Mouse (Mus musculus): ENCODE results near the gene Gpbp1.

The Gpbp1 gene

GRCm38 (mm10) chr13:111489802-111490723, at the start of gene Gpbp1:
TSS of gene Gpbp1 (minus strand) at chr13:111490111.
- peak; percentile 98 to 99 for DNase-seq (ENCODE audit: low spot score in 2 of 2)

DNA sequence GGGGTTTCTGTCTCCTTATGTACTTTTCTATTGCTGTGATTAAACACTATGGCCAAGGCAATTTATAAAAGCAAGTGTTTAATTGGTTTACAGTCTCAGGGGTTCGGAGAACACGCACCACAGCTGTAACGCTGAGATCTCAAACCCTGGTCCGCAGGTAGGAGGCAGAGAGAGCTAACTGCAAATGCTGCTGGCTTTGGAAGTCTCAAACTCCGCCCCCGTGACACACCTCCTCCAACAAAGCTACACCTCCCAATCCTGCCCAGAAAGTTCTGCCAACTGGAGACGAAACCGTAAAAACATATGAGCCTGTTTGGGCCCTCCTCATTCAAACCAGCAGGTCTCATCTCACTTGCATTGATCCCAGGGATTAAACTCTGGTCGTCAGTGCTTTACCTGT, 47.8 kb upstream of the Gpbp1 start:
- DNase-seq (ENCODE audit: low spot score in 2 of 2) = no peak

DNA sequence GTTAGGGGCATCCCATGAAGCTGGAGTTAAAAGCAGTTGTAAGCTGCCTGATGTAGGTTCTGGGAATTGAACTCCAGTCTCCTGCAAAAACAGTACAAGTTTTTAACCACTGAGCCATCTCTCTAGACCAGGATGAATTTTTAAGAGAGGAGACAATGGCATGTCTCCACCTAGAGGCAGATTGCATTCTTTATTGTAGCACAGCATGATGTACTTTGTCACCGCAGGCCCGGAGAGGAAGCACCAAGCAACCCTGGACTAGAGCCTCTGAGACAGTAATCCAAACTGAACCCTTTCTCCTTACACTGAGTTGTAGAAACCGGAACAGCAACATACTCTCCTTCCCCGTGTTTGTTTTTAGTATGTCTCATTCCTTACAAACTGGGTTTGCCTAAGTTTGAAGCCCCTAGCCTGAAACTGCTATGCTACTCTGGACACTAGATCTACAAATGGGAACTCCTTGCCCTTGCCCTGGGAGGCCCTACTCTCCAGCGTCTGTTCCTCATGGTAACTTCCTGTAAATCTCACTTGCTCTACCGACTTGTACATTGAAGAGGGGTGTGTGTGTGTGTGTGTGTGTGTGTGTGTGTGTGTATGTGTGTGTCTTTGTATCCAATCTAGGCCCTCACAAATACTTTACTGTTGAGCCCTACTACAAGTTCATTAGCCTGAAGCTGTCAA, 46.4 kb upstream of the Gpbp1 start:
- no peak for DNase-seq (ENCODE audit: low spot score in 2 of 2)

DNA sequence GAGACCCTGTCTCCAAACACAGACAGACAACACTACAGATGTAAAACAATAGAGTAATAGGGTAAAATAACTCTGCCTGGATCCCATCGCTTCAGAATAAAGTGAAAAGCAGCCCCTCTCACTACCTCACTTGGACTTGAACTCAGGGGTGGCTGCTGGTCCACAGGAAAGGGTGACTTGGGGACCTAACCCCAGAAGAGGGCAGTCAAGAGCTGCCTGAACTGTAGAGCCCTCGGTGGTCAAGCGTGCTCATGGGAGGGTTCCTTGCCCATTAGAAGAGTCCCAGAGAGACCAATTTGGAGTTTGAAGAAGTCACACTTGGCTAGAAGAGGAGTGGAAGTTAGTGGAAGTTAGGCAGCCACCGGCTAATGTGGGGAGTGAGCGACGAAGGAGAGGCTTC, 44.2 kb upstream of the Gpbp1 start:
- DNase-seq (ENCODE audit: low spot score in 2 of 2) = peak in 1 of 2 experiments; percentile 2

GRCm38 (mm10) chr13:111532178-111532948, 42.5 kb upstream of the Gpbp1 start:
- no peak for DNase-seq (ENCODE audit: low spot score in 2 of 2)

- no peak for DNase-seq (ENCODE audit: low spot score in 2 of 2)
Observed at GRCm38 (mm10) chr13:111531701-111532100, 41.8 kb upstream of the Gpbp1 start.

GRCm38 (mm10) chr13:111524277-111524676, 34.4 kb upstream of the Gpbp1 start:
- no peak for DNase-seq (ENCODE audit: low spot score in 2 of 2)

- DNase-seq (ENCODE audit: low spot score in 2 of 2) = no peak
Observed at GRCm38 (mm10) chr13:111522336-111522735, 32.4 kb upstream of the Gpbp1 start.

DNA sequence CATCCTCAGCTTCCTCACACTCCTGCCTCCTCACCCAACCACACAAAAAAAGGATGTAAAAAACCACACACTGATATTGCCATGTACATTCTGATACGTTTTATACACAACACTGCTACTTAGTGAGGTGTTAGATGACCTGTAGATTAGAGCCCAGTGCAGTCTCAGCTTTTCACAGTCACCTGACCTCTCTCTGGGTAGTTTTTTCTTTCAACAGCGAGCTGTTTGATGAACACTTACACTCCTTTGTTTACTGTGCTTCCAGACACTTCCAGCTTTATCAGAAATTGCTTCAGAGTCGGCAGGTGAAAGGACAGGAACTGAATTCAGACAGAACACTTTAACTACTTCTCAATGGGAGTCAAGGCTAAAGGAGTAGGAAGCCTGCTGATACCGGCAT, 30.5 kb upstream of the Gpbp1 start:
- no peak for DNase-seq (ENCODE audit: low spot score in 2 of 2)

GRCm38 (mm10) chr13:111518332-111518731, 28.4 kb upstream of the Gpbp1 start:
- DNase-seq (ENCODE audit: low spot score in 2 of 2) = no peak

DNA sequence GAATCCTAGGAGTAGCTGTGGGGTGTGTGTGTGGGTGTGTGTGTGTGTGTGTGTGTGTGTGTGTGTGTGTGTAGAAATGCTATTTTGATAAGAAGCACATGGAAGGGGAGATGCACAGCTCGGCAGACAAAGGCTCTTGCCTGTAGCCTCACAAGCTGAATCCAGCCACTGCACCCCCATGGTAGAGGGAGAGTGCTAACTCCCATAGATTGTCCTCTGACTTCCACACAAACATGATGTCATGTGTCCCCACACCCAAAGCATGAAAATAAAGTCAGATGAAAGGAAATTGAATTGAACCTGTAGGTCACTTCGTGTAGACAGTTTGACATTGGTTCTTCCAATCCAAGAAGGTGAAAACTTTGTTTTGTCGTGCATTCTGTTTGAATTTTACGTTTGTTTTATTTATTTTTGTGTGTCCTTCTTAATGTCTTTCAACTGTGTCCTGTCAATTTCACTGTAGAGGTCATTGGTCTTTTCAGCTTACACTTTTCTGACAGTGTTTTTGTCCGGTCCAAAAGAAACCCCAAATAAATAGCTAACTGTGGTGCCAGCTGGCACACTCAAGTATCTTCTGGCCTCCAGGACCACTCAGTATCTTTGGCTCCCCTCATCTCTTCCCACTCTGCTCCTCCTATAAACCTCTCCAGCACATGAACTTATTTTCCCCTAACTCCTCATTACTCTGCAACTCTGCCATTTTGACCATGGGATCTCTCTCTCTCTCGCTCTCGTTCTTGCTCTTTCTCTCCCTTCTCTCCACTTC, 26.7 kb upstream of the Gpbp1 start:
- DNase-seq (ENCODE audit: low spot score in 2 of 2) = no peak

GRCm38 (mm10) chr13:111509385-111509784, 19.5 kb upstream of the Gpbp1 start:
- DNase-seq (ENCODE audit: low spot score in 2 of 2) = no peak

GRCm38 (mm10) chr13:111508645-111509044, 18.7 kb upstream of the Gpbp1 start:
- DNase-seq (ENCODE audit: low spot score in 2 of 2) = no peak

- no peak for DNase-seq (ENCODE audit: low spot score in 2 of 2)
Observed at GRCm38 (mm10) chr13:111494330-111495029, 4.6 kb upstream of the Gpbp1 start.

GRCm38 (mm10) chr13:111491046-111491756, 1.3 kb upstream of the Gpbp1 start:
- DNase-seq (ENCODE audit: low spot score in 2 of 2) = no peak

GRCm38 (mm10) chr13:111489502-111489801, 459 bp downstream of the Gpbp1 start:
- no peak for DNase-seq (ENCODE audit: low spot score in 2 of 2)

- DNase-seq (ENCODE audit: low spot score in 2 of 2) = peak; percentile 23 to 29
Observed at GRCm38 (mm10) chr13:111488651-111489501, 1.0 kb downstream of the Gpbp1 start.

GRCm38 (mm10) chr13:111477695-111478094, 12.2 kb downstream of the Gpbp1 start:
- no peak for DNase-seq (ENCODE audit: low spot score in 2 of 2)

DNA sequence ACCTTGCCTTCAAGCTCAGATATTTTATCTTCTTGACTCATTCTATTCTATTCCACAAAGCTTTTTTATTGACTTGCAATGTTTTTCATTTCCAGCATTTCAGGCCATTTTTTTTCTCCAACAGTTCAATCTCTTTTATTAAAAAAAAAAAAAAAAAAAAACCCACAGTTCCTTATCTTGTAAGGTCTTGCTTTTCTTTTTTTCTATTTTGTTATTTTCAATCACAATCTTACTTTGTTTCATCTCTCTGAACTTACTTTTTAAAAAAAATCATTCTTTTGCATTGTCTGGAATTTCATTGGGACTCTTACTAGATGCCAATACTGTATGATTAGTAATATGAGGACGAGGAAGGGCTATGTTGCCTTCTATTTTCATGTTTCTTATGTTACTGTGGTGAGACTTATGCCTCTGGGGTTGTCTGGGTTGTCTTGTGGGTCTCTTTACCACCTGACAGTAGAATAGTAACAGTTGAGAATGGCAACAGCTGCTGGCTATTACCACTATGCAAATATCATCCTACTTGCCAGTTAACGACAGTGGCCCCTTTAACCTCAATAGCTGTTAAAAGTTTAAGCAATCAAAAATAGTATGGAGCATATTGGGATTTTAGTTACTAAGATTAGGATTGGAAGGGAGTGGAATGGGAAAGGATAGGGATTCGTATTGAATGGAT, 19.2 kb downstream of the Gpbp1 start:
- no peak for DNase-seq (ENCODE audit: low spot score in 2 of 2)

All from cerebellum, postnatal 4 days (tissue).